Mouse (Mus musculus) layer of hippocampus, adult 18-20 months (tissue): Measurements from ENCODE around the gene N4bp3. TPM values are rescaled to one million over a fixed set of nuclear protein-coding genes. Genes with fewer than 3 reads are reported as not detected.

ENCODE experiments used
- DNase-seq, 2 experiments: peaks; one replicate each; pipeline ENCODE4 v3.0.0; 2022; ENCODE audit warnings: low spot score in 2 of 2
- total RNA-seq, 2 experiments: library from RNA; stranded (reverse); gene quantifications; 2 replicates each; pipeline ENCODE4 v1.2.3; 2021

N4bp3 gene
- total RNA-seq, 2 experiments from 2014 or later, result 14.5 to 18.4 TPM

- DNase-seq, result peak; percentile 71 to 80
Observed at GRCm38 (mm10) chr11:51605602-51606446, 44.8 kb downstream of the N4bp3 start.

DNA sequence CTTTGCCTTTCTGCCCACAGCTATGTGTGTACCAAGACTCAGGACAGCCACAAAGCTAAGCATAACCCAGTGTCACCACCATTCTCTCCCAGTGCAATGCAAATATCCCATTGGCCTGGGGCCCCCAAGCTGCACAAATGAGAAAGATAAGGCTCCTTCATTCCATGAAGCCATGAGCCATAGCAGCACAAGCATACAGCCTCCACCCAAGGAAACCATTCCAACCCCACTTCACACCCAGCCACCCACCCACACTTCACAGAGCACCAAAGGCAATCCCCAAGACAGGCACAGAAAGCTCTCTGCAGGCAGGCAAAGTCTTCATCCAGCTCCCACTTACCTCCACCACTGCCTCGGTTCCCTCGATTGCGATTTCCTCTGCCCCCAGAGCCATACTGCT lies 48.4 kb downstream of the N4bp3 start:
- no peak for DNase-seq

DNA sequence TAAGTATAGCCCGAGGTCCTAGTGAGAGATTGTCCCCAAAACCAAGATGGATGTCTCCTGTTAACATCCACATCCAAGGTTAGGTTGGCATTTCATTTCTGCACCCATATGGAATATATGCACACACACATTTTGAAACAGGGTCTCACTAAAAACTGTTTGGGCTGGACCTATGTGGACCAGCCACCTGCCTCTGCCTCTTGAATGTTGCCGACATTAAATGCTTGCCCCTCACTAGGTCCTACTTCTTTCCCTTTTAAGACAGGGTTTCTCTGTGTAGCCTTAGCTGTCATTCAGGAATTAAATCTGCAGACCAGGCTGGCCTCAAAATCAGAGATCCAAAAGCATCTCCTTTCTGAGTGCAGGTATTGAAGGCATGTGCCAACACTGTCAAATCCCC lies 53.1 kb downstream of the N4bp3 start:
- DNase-seq, result no peak

GRCm38 (mm10) chr11:51595459-51596083 lies 55.1 kb downstream of the N4bp3 start:
- no peak for DNase-seq

GRCm38 (mm10) chr11:51594715-51595350 lies 55.8 kb downstream of the N4bp3 start:
- no peak for DNase-seq

DNA sequence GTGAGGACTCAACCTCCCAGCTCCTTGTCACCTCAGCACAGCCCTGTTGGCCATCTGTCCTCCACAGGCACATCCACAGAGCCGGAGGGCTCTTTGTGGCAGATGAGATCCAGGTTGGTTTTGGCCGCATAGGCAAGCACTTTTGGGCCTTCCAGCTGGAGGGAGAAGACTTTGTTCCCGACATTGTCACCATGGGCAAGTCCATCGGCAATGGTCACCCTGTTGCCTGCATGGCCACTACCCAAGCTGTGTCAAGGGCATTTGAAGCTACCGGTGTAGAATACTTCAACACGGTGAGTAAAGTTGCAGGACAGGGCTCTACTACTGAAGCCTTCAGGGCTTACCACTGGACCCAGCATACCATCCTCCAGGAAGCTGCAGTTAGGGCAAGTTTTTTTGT lies 56.8 kb downstream of the N4bp3 start:
- no peak for DNase-seq

DNA sequence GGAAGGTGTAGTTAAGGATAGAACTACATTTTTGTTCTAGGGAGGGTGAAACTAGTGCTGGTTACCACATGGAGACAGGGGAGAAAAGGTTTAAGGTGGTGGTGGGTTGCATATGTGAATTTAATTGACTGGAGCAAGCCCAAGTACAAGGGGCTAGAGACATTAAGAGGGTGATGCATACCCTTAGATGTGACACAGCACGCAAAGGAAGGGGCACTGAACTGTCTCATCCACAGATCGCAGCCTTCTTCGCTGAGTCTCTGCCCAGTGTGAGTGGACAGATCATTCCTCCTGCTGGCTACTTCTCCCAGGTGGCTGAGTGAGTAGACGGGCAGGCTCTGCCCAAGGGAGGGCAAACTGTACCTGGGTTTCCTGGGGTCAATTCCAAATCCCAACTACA lies 57.3 kb downstream of the N4bp3 start:
- DNase-seq, result no peak

Other genes with a start within 250 kb of the N4bp3 start
- 1 to 10 TPM; 5.4 to 6.5 TPM for gene Phykpl, start 66.1 kb downstream of the N4bp3 start, total RNA-seq
- 100 to 1,000 TPM; 149 to 157 TPM for gene Hnrnpab, start 44.0 kb downstream of the N4bp3 start, total RNA-seq
- 10 to 100 TPM; 41.5 to 46.1 TPM for gene Nhp2, start 31.1 kb downstream of the N4bp3 start, total RNA-seq
- 10 to 100 TPM; 54.3 to 63.1 TPM for gene Rmnd5b, start 14.9 kb downstream of the N4bp3 start, total RNA-seq
- gene D930048N14Rik, start 112 bp upstream of the N4bp3 start, total RNA-seq, result 1 to 10 TPM; 1.4 to 1.9 TPM
- 10 to 100 TPM; 36.9 to 43.3 TPM for gene 0610009B22Rik, start 38.0 kb upstream of the N4bp3 start, total RNA-seq
- gene Sec24a, start 112.8 kb upstream of the N4bp3 start, total RNA-seq, result 10 to 100 TPM; 17.8 to 19.4 TPM
- gene Sar1b, start 112.8 kb upstream of the N4bp3 start, total RNA-seq, result 10 to 100 TPM; 64.5 to 65.9 TPM
- gene Jade2, start 206.8 kb upstream of the N4bp3 start, total RNA-seq, result 10 to 100 TPM; 54.5 to 60.0 TPM